Mouse (Mus musculus): ENCODE data around the gene Duoxa1.

The Duoxa1 gene

DNA sequence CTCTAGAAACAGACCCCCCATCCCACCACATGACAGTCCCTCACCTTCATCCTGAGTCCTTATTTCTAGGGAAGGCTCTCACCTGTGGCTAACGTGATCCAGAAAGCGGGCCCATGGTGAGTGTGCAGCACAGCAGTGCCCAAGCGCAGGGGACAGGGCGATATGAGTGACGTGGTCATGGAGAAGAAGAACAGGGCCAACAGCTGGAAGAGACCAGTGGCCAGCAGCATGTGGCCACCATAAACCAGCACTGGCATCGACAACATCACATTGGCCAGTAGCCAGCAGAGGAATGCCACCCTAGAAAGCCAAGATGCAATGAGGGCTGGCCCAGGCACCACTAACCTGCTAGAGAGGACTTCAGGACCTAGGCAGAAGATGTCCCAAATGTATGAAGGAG lies 9.0 kb downstream of the Duoxa1 start:
- TF ChIP-seq GATA4 (IDR thresholded peaks at IDR 0.05; ENCODE audit: insufficient replicate concordance, low read length), result no peak

DNA sequence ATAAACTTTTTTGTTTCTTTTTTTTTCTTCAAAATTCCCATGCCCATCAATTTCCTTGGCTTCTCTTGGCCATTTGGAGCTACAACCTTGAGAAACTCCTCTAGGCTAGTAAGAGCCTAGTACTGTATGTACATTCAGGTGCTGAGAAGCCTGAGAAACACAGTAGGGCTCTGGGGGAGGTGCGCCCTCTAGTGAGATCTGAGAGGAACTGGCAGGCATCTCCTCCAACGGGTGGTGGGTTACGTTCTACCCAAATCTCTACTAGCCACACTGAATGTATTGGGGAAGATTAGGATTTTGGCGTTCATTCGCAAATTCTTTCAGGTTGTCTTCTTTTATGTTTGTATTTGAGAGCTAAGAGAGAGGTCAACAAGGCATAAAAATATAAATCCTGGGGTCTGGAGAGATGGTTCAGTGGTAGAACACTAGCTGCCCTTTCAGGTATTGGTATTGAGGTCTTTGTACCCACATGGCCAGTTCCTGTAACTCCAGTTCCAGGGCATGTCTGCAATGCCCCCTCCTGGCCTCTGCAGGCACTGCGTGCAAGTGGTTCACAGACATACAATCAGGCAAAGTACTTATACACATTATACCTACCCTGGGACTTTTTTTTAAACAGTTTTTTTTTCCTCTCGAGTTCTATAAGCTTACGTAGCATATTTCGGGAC lies 10.8 kb downstream of the Duoxa1 start:
- TF ChIP-seq GATA4 (IDR thresholded peaks at IDR 0.05; ENCODE audit: insufficient replicate concordance, low read length), result no peak

DNA sequence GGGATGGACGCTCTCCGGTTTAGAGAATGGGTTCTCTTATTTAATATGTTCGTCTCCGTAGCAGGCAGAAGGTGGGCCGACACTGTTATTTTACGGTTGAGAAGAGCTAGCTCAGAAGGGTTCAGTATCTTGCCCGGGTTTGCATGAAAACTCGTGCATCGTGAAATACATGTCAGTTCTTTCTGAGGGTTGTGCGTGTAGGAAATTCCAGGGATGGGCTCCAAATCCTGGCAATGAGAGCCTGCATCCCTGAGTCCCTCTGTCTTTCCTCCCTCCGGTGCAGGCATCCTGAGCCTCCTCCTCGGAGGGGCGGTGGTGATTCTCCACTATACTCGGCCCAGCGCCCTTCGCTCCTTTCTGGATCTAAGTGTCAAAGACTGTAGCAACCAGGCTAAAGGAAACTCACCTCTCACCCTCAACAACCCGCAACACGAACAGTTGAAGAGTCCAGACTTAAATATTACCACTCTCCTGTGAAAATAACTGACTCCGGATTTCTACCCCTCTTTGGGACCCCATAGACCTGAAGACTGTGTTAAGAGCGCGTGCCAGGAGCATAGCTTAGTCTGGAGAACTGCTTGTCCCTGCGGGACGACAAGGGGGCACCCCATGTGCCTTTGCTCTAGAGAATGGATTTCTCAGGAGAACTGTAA lies 11.5 kb downstream of the Duoxa1 start:
- no peak for TF ChIP-seq GATA4 (IDR thresholded peaks at IDR 0.05; ENCODE audit: insufficient replicate concordance, low read length)

DNA sequence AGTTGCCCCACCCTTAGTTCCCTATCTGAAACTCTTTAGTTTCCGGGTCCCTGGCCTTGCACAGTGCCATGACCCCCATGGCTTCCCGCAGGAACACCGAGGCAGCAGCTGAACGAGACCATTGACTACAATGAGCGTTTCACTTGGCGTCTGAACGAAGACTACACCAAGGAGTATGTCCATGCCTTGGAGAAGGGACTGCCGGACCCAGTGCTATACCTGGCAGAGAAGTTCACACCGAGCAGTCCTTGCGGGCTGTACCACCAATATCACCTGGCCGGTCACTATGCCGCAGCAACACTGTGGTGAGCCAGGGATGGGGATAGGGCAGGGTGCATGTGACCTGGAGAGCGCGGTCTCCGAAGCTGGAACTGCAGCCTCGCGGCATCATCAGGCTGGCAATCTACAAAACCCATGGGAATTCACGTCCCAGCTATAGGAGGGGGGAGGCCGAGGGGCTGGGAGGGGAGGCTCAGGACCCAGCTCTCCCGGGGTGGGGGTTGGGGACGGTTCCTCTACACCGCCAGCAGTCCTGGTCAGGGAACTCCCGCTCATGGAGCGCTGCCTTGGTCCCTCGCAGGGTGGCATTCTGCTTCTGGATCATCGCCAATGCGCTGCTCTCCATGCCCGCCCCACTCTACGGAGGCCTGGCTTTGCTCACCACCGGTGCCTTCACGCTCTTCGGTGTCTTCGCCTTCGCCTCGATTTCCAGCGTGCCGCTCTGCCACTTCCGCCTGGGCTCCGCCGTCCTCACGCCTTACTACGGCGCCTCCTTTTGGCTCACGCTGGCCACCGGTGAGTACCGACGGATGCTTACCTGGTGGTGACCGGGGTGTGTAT lies 12.2 kb downstream of the Duoxa1 start:
- no peak for TF ChIP-seq GATA4 (IDR thresholded peaks at IDR 0.05; ENCODE audit: insufficient replicate concordance, low read length)

DNA sequence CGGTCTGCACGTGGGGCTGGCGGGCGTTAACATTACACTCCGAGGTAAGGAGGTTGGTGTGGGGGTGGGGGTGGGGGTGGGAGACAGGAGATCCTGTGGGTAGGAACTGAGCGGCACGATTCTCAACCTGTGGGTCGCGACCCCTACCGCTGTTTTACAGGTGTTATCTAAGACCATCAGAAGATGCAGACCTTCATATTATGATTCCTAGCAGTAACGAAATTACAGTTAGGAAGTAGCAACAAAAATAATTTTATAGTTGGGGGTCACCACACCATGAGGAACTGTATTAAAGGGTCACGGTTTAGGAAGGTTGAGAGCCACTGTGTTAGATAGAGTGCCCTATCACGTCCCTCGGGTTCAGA lies 12.9 kb downstream of the Duoxa1 start:
- TF ChIP-seq GATA4 (IDR thresholded peaks at IDR 0.05; ENCODE audit: insufficient replicate concordance, low read length), result no peak

DNA sequence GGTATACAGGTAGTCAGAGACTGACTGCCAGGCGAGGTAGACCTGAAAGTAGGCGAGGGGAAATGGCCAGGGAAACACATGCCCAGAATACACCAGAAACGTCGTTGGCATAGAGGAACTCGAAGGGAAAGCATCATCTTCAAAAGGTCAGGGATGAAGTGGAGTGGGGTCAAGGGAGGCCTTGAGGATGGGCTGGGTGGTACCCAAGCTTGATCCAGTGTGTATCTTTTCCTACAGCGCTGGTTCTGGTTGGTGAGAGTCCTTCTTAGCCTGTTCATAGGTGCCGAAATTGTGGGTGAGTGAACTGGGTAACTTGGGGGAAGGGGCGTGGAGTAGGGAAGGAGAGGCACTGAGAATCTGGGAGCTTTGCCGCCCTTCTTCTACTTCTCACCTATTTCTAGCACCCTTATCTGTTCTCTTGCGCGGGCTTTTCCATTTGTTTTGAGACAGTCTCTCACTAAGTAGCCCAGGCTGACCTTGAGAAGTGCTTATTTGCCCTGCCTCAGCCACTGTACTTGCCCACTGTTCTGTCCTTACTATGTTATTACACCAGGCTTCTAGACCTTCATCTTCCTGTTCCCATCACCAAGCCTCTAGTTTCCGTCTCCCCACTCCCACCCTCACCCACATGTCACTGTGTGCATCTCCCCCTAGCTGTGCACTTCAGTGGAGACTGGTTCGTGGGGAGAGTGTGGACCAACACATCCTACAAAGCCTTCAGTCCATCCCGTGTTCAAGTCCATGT lies 13.4 kb downstream of the Duoxa1 start:
- no peak for TF ChIP-seq GATA4 (IDR thresholded peaks at IDR 0.05; ENCODE audit: insufficient replicate concordance, low read length)

DNA sequence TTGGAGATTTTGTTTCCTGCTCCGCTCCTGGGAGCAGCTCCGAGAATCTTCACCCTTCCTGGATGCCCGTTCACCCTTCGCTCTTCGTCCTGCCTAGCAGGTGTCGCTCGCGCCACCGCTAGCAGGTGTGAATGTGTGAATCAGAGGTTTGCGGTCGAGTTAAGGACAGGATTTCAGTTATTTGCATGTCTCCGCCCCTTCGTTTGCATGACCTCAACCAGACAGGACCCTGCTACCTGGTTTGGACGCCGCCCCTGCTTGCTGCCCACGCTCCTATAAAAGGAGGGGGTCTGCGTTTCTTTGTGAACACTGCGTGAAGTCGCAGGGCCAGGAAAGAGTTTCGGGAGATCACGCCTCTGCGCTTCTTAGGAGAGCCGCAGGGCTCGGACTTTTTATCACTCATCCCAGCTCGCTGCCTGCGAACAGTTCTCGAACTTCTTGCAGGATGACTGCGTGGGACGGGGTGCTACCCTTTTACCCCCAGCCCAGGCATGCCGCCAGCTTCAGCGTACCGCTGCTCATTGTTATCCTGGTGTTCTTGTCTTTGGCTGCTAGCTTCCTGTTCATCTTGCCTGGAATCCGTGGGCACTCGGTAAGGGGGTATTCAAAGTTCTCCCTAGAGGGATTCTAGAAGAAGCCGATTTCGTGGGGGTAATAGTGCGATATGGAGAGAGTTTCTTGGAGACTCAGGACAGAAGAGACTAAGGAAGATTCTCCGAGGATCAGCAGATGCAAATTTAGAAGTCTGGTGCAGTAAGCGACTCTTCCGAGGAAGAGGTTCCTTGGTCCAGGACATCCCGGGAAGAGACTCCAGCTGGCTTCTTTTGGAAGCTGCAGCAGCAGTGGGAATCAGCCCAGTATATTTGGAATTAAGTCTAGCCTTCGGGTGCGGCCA lies 14.7 kb downstream of the Duoxa1 start, which contains the start of gene Duoxa2:
Duoxa2 (plus strand) TSS at position 305 of the 895 bp plus-strand sequence.
- no peak for TF ChIP-seq GATA4 (IDR thresholded peaks at IDR 0.05; ENCODE audit: insufficient replicate concordance, low read length)

DNA sequence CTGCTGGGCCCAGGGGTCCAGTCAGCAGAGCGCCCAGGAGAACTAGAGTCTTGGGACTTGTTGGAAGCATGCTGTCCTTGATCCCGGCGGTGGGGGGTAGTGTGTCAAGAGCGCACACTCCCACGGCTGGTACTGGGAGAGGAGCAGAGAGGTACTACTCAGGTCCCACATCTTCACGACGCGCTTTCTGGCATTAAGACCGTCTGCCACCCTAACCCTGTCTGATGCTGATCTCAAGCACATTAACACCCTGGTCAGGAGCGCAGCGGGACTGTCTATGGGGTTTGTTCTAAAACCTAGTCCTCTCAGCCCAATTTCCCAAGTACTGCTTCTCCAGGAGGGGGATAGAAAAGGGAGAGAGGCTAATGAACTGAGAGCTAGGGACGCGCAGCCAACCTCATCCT lies 15.4 kb downstream of the Duoxa1 start, which contains the start of gene Duox2:
Duox2 (minus strand) TSS at position 354 of the 404 bp plus-strand sequence.
- TF ChIP-seq GATA4 (IDR thresholded peaks at IDR 0.05; ENCODE audit: insufficient replicate concordance, low read length), result no peak

DNA sequence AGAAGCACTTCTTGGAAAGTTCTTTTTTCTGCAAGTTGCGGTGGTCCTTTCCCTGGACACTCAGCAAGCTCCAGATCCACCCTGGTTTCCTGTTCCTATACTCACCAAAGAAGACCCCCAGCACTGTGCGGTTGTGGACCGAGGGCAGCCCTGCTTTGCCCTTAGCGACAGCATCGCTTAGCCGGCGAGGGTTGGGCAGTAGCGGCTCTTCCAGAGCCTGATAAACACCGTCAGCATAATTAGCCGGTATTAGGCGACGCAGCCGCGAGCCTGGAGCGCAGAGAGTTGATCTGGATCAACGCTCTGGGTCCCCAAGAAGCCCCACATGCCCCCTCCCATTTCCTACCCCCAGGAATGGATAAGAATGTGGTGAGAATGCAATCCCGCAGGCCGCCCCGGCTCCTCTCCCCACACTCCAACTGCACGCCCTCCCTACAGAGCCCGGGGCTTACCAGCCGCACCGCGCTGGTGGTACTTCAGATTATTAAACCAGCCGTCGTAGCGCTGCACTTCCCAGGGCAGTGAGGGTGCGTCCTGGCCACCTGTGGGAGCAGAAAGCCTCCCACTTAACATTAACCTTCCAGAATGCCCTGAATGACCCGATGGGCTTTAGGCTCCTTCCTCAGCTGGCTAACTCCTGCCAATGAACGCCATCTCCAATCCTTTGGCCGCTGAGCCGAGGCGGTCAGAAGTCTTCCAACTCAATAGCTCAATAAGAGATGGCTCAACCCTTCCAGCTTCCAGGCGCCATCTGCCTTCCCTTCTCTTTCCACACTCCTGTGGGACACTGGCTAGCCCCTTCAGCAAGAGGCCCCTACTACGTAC lies 16.0 kb downstream of the Duoxa1 start:
- no peak for TF ChIP-seq GATA4 (IDR thresholded peaks at IDR 0.05; ENCODE audit: insufficient replicate concordance, low read length)

DNA sequence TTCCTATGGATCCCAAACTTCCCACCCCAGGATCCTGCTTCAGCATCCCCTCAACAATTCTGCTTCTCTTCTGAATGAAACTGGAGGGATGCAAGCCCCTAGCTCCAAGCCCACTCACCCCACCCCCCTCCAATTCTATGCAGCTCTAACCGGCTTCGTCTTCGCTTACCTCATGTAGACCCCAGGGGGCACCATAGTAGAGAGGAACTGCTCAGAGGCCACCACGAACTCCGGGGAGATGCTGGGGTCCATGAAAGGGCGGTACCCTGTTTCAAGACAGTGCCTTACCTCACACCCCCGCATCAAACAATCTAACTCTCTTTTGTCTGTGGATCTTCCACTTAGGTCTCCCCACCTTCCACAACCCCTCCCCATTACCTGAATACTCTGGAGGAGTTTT lies 18.6 kb downstream of the Duoxa1 start:
- no peak for TF ChIP-seq GATA4 (IDR thresholded peaks at IDR 0.05; ENCODE audit: insufficient replicate concordance, low read length)

DNA sequence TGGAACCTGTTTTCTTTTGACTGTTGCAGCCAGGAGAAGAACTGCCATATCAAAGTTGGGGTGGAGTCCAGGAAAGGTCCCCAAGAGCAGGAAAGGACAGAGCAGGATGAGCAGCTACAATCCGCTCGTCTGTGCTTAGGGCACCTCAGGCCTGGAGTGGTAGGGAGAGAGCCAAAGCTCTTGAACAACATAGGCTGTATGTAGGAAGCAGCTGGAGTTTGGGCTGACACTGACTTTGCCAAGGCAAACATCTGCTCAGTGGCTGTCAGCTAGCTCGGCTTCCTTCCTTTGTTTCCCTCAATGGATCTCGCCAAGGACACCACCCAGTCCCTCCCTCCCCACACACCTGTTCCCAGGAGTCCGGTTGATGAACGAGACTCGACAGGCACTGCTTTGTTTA lies 27.4 kb downstream of the Duoxa1 start:
- no peak for TF ChIP-seq GATA4 (IDR thresholded peaks at IDR 0.05; ENCODE audit: insufficient replicate concordance, low read length)

DNA sequence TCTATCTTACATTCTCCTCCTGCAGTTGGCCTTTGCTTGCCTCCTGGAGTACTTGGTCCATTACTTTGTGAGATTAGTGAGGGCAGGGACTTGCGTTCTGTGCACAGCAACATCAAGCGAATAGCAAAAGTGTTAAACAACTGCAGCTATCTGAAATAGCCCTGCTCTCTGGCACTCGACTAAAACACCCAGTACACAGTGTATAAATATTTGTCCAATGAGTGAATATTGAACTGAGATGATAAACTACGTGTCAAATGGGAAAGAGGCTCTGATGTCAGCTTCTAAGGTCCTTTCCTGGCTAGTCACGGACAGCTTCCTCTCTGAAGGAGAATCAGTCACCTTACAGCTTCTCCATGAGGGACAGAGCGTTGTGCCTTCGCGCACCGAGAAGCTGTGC lies 29.4 kb downstream of the Duoxa1 start:
- no peak for TF ChIP-seq GATA4 (IDR thresholded peaks at IDR 0.05; ENCODE audit: insufficient replicate concordance, low read length)

DNA sequence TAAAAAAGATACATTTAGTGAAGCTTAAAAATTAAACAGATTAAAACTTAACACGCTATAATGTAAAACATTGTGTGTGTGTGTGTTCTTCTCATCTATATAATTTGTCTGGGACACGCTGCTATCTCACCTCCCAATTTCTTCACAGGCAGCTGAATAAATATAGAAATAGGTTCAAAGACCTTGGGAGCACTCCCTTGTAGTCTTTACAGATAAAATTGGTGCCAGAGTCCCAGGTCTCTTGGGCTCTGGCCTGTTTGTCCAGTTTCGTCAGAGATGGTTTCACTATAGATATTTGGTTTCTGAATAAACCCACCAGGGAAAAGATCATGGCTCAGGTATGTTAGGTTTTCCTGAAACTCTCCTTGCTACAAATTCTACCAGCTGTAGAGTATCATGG lies 34.8 kb downstream of the Duoxa1 start:
- TF ChIP-seq GATA4 (IDR thresholded peaks at IDR 0.05; ENCODE audit: insufficient replicate concordance, low read length), result no peak
